Mouse (Mus musculus) CH12.LX (cell line): Measurements from ENCODE around the gene Pianp. TPM values are rescaled to one million over a fixed set of nuclear protein-coding genes. Genes with fewer than 3 reads are reported as not detected.
A peak's percentile ranks its signal among the peaks of the same experiment; 100 is the strongest.

Experiments
- DNase-seq: peaks from one replicate; pipeline ENCODE4 v3.0.0-alpha.2; 2013; ENCODE audit errors: extremely low read depth
- H3K27ac ChIP-seq: 2 replicates; pipeline ENCODE4 v1.5.1; 2012; ENCODE audit warnings: low read depth, mild to moderate bottlenecking, control low read depth, moderate library complexity; ENCODE audit not compliant: insufficient read depth
- H3K27me3 ChIP-seq: replicated peaks from 2 replicates; pipeline ENCODE3; 2012; ENCODE audit warnings: inconsistent platforms
- H3K36me3 ChIP-seq, 2 experiments: replicated peaks in 1 of 2; 2 replicates each; pipeline versions ENCODE3 to v1.6.1; 2012; ENCODE audit warnings: inconsistent platforms in 1 of 2, low read length in 1 of 2, mild to moderate bottlenecking in 1 of 2, mixed read lengths in 1 of 2, moderate library complexity in 1 of 2; ENCODE audit not compliant: control insufficient read depth in 1 of 2, insufficient read depth in 1 of 2
- H3K4me1 ChIP-seq, 2 experiments: 2 replicates each; pipeline ENCODE4 v1.6.1; 2012; ENCODE audit warnings: inconsistent platforms in 1 of 2, moderate library complexity in 1 of 2; ENCODE audit not compliant: insufficient read depth in 2 of 2, control insufficient read depth in 1 of 2
- H3K4me2 ChIP-seq: 2 replicates; pipeline ENCODE4 v1.6.1; 2012; ENCODE audit warnings: low read depth, mild to moderate bottlenecking, control low read depth; ENCODE audit not compliant: poor library complexity, insufficient read depth, severe bottlenecking
- H3K4me3 ChIP-seq, 3 experiments: fragments of 150-350 bp in 1 of 3; sonication (generic) in 1 of 3; replicated peaks in 1 of 3; 2 replicates each; pipeline versions ENCODE3 to v1.5.1; 2011 to 2012; ENCODE audit warnings: low read depth in 2 of 3, low read length in 2 of 3, mild to moderate bottlenecking in 2 of 3, moderate library complexity in 2 of 3, control low read depth in 1 of 3, improper control_type of control experiment in 1 of 3, inconsistent platforms in 1 of 3, mixed read lengths in 1 of 3; ENCODE audit not compliant: poor library complexity in 1 of 3
- H3K79me2 ChIP-seq: replicated peaks from 2 replicates; pipeline ENCODE4 v1.6.1; 2012; ENCODE audit warnings: mild to moderate bottlenecking, moderate library complexity; ENCODE audit not compliant: control insufficient read depth, poor library complexity, insufficient read depth, severe bottlenecking; ENCODE audit errors: extremely low read depth
- H3K9ac ChIP-seq: 2 replicates; pipeline ENCODE4 v1.6.1; 2012; ENCODE audit warnings: low read depth, mild to moderate bottlenecking, control low read depth, moderate library complexity; ENCODE audit not compliant: insufficient read depth
- H3K9me3 ChIP-seq: replicated peaks from 2 replicates; pipeline ENCODE3; 2012; ENCODE audit warnings: low read length, inconsistent platforms, mixed read lengths
- BHLHE40 ChIP-seq: IDR thresholded peaks from 2 replicates; pipeline ENCODE4 v1.6.1; 2011; ENCODE audit warnings: mild to moderate bottlenecking, low read depth, low read length, improper control_type of control experiment
- CHD2 ChIP-seq: IDR thresholded peaks from 2 replicates; pipeline ENCODE4 v1.6.1; 2011; ENCODE audit warnings: low read length, improper control_type of control experiment
- E2F4 ChIP-seq: IDR thresholded peaks from 2 replicates; pipeline ENCODE4 v1.6.1; 2011; ENCODE audit warnings: low read depth, low read length, improper control_type of control experiment; ENCODE audit not compliant: insufficient replicate concordance
- ELF1 ChIP-seq: IDR thresholded peaks from 2 replicates; pipeline ENCODE4 v1.6.1; 2014; ENCODE audit warnings: low read depth, mild to moderate bottlenecking, inconsistent platforms, low read length, improper control_type of control experiment
- ETS1 ChIP-seq: conservative IDR thresholded peaks from 2 replicates; pipeline ENCODE4 v1.6.1; 2012; ENCODE audit warnings: low read depth, mild to moderate bottlenecking, inconsistent platforms, low read length, improper control_type of control experiment, moderate library complexity
- GABPA ChIP-seq: IDR thresholded peaks from 2 replicates; pipeline ENCODE4 v1.6.1; 2012; ENCODE audit warnings: low read depth, low read length, improper control_type of control experiment, inconsistent platforms; ENCODE audit not compliant: insufficient replicate concordance
- HCFC1 ChIP-seq: IDR thresholded peaks from 2 replicates; pipeline ENCODE4 v1.6.1; 2012; ENCODE audit warnings: low read depth, mild to moderate bottlenecking, inconsistent platforms, low read length, improper control_type of control experiment
- IRF4 ChIP-seq: IDR thresholded peaks from 2 replicates; pipeline ENCODE4 v1.6.1; 2014; ENCODE audit warnings: low read depth, mild to moderate bottlenecking, inconsistent platforms, low read length, improper control_type of control experiment
- JUN ChIP-seq: IDR thresholded peaks from 2 replicates; pipeline ENCODE4 v1.6.1; 2011; ENCODE audit warnings: low read depth, mild to moderate bottlenecking, low read length, improper control_type of control experiment, moderate library complexity; ENCODE audit not compliant: insufficient read depth
- JUND ChIP-seq: conservative IDR thresholded peaks from 2 replicates; pipeline ENCODE4 v1.6.1; 2011; ENCODE audit warnings: low read depth, low read length, improper control_type of control experiment
- KAT2A ChIP-seq: IDR thresholded peaks from 2 replicates; pipeline ENCODE4 v1.6.1; 2012; ENCODE audit warnings: low read length, improper control_type of control experiment, inconsistent platforms; ENCODE audit not compliant: insufficient replicate concordance
- MAX ChIP-seq: IDR thresholded peaks from 2 replicates; pipeline ENCODE4 v1.6.1; 2011; ENCODE audit warnings: low read length, improper control_type of control experiment
- MAZ ChIP-seq: IDR thresholded peaks from 2 replicates; pipeline ENCODE4 v1.6.1; 2012; ENCODE audit warnings: low read depth, mild to moderate bottlenecking, inconsistent platforms, low read length, improper control_type of control experiment, moderate library complexity
- MEF2A ChIP-seq: IDR thresholded peaks from 2 replicates; pipeline ENCODE4 v1.6.1; 2014; ENCODE audit warnings: low read depth, mild to moderate bottlenecking, inconsistent platforms, low read length, improper control_type of control experiment, borderline replicate concordance
- MXI1 ChIP-seq: IDR thresholded peaks from 2 replicates; pipeline ENCODE4 v1.6.1; 2011; ENCODE audit warnings: mild to moderate bottlenecking, low read depth, low read length, improper control_type of control experiment
- MYC ChIP-seq: IDR thresholded peaks from 2 replicates; pipeline ENCODE4 v1.6.1; 2011; ENCODE audit warnings: low read depth, mild to moderate bottlenecking, improper control_type of control experiment, low read length
- NELFE ChIP-seq: IDR thresholded peaks from 2 replicates; pipeline ENCODE4 v1.6.1; 2011; ENCODE audit warnings: low read depth, low read length, improper control_type of control experiment
- NRF1 ChIP-seq: IDR thresholded peaks from 2 replicates; pipeline ENCODE4 v1.6.1; 2014; ENCODE audit warnings: low read depth, mild to moderate bottlenecking, inconsistent platforms, low read length, improper control_type of control experiment, moderate library complexity
- PAX5 ChIP-seq: IDR thresholded peaks from 2 replicates; pipeline ENCODE4 v1.6.1; 2012; ENCODE audit warnings: low read length, inconsistent platforms, mixed read lengths
- POLR2A ChIP-seq: IDR thresholded peaks from 2 replicates; pipeline ENCODE4 v1.6.1; 2011; ENCODE audit warnings: low read depth, mild to moderate bottlenecking, improper control_type of control experiment, low read length
- POLR2AphosphoS2 ChIP-seq: IDR thresholded peaks from 2 replicates; pipeline ENCODE4 v1.6.1; 2011; ENCODE audit warnings: low read depth, low read length, improper control_type of control experiment
- RAD21 ChIP-seq: IDR thresholded peaks from 2 replicates; pipeline ENCODE4 v1.6.1; 2011; ENCODE audit warnings: low read depth, mild to moderate bottlenecking, low read length, improper control_type of control experiment, moderate library complexity
- RCOR1 ChIP-seq: conservative IDR thresholded peaks from 2 replicates; pipeline ENCODE4 v1.6.1; 2012; ENCODE audit warnings: low read depth, mild to moderate bottlenecking, inconsistent platforms, low read length, improper control_type of control experiment
- SIN3A ChIP-seq: IDR thresholded peaks from 2 replicates; pipeline ENCODE4 v1.6.1; 2012; ENCODE audit warnings: low read length, improper control_type of control experiment, inconsistent platforms
- TBP ChIP-seq: conservative IDR thresholded peaks from 2 replicates; pipeline ENCODE4 v1.6.1; 2011; ENCODE audit warnings: low read depth, low read length, improper control_type of control experiment
- TCF12 ChIP-seq: IDR thresholded peaks from 2 replicates; pipeline ENCODE4 v1.6.1; 2014; ENCODE audit warnings: low read depth, mild to moderate bottlenecking, inconsistent platforms, low read length, improper control_type of control experiment
- UBTF ChIP-seq: IDR thresholded peaks from 2 replicates; pipeline ENCODE4 v1.6.1; 2012; ENCODE audit warnings: low read depth, mild to moderate bottlenecking, inconsistent platforms, low read length, improper control_type of control experiment, moderate library complexity
- USF1 ChIP-seq: IDR thresholded peaks from 2 replicates; pipeline ENCODE4 v1.6.1; 2014; ENCODE audit warnings: low read depth, mild to moderate bottlenecking, inconsistent platforms, low read length, improper control_type of control experiment
- USF2 ChIP-seq: conservative IDR thresholded peaks from 2 replicates; pipeline ENCODE4 v1.6.1; 2011; ENCODE audit warnings: low read depth, low read length, improper control_type of control experiment
- ZC3H11A ChIP-seq: IDR thresholded peaks from 2 replicates; pipeline ENCODE4 v1.6.1; 2012; ENCODE audit warnings: low read depth, mild to moderate bottlenecking, inconsistent platforms, low read length, improper control_type of control experiment
- ZKSCAN1 ChIP-seq: IDR thresholded peaks from 2 replicates; pipeline ENCODE4 v1.6.1; 2012; ENCODE audit warnings: low read depth, inconsistent platforms, low read length, improper control_type of control experiment, borderline replicate concordance
- ZMIZ1 ChIP-seq: IDR thresholded peaks from 2 replicates; pipeline ENCODE4 v1.6.1; 2012; ENCODE audit warnings: low read depth, mild to moderate bottlenecking, inconsistent platforms, low read length, improper control_type of control experiment
- dilution Hi-C: fragments of 300-500 bp; cut with MboI; formaldehyde crosslinking; loops from 2 replicates; pipeline ENCODE4 v1.14.3; 2020; ENCODE audit warnings: low sequenced_read_pairs; ENCODE audit not compliant: extremely low pct_unique_long_range_greater_than_20kb, extremely low pct_ligation_motif_present
- in situ Hi-C: fragments of 300-500 bp; cut with MboI; formaldehyde crosslinking; loops from 3 replicates; pipeline ENCODE4 v1.14.3; 2019; ENCODE audit warnings: low sequenced_read_pairs, low pct_ligation_motif_present, low pct_unique_long_range_greater_than_20kb, mixed read lengths
- polyA plus RNA-seq: library from polyadenylated mRNA; unstranded; fragments of >175 nt; gene quantifications from 2 replicates; pipeline ENCODE4 v1.2.1, GENCODE M21; 2012; ENCODE audit warnings: low read depth; ENCODE audit not compliant: insufficient read length
- total RNA-seq, 2 experiments: library from RNA; depleted of rRNA; stranded (reverse); fragments of 300-350 nt in 1 of 2; fragments of >200 nt in 1 of 2; gene quantifications; 2 replicates each; pipeline ENCODE4 v1.2.3; 2012 to 2014

The Pianp gene
- total and polyA plus RNA-seq, 3 experiments, result 0.08 TPM; not detected in 2

DNA sequence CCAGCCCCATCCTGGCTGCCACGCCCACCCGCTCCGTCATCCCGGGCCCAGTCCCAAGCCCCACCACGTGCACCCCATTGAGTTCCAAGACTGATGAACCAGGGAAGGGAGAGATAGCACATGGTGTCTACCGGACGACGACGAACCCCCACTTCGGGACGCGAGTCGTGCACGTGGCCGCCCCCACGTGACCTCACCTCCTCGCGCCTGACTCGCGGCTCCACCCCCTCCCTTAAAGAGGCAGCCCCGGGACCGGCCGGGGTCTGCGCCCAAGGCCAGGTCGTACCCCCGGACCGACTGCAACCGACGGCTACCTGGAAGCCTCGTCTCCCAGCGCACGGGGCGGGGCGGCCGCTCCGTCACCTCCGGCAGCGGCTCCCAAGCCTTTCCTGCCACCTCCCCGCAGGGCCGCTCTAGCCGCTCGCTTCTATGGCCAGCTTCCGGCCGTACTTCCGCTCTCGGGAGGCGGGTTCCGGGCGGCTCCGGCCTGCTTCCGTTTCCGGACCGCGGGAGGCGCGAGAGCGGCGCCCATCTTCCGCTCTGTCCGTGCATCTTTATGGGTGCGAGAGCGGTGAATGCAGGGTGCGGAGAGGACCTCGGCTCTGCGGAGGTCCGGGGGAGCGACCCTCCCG lies 31.3 kb upstream of the Pianp start, which contains the start of gene Cops7a:
TSS of gene Cops7a (minus strand) at position 451 of the 632 bp plus-strand sequence.
- peak within 1 kb of the TSS; percentile 99 for H3K9ac ChIP-seq
- peak within 1 kb of the TSS; percentile 84 to 93 (median 86) for H3K4me3 ChIP-seq
- H3K36me3 ChIP-seq, result peaks cover 20 to 52% of the 10 kb centered on the region in 2 experiments
- no peaks in the 10 kb centered on the region for H3K27me3 ChIP-seq
- peaks cover 2 to 28% of the 10 kb centered on the region in 2 experiments; a peak in 3 of 4 replicates for H3K4me1 ChIP-seq
- in situ Hi-C loops, result no loop called here
- H3K4me2 ChIP-seq, result peak within 1 kb of the TSS; percentile 99
- H3K79me2 ChIP-seq, result peaks cover 26% of the 10 kb centered on the region
- peak within 1 kb of the TSS; percentile 72 for H3K27ac ChIP-seq
- TF ChIP-seq PAX5 (no peak), MEF2A (peak; percentile 79), MYC (peak; percentile 99), JUN (no peak), HCFC1 (peak; percentile 97), ELF1 (peak; percentile 98), IRF4 (peak; percentile 55; the same call in 1 of the 2 replicates), USF2 (peak; percentile 85), GABPA (peak; percentile 58; the same call in 1 of the 2 replicates), NRF1 (peak; percentile 43), BHLHE40 (peak; percentile 94), RAD21 (no peak), POLR2A (peak; percentile 90), MAX (peak; percentile 100), ZC3H11A (no peak), RCOR1 (no peak), MXI1 (peak; percentile 98), ETS1 (peak; percentile 16; the same call in 1 of the 2 replicates), USF1 (peak; percentile 90), KAT2A (peak; percentile 94), MAZ (peak; percentile 96), JUND (no peak), CHD2 (peak; percentile 63), TBP (peak; percentile 64; the same call in 1 of the 2 replicates), SIN3A (peak; percentile 94; the same call in 1 of the 2 replicates), POLR2AphosphoS2 (peak; percentile 91), E2F4 (0 out of 2 replicates have a peak, but pooled peaks have one; percentile 31), UBTF (no peak), NELFE (peak; percentile 79), TCF12 (peak; percentile 95), ZMIZ1 (peak; percentile 90), ZKSCAN1 (no peak)
- peaks cover 8% of the 10 kb centered on the region for H3K9me3 ChIP-seq
- dilution Hi-C loops, result no loop called here
- peak; percentile 93 for DNase-seq
